Mouse (Mus musculus): ENCODE measurements around the gene Prdm13. TPM values are rescaled to one million over a fixed set of nuclear protein-coding genes. Genes with fewer than 3 reads are reported as not detected.

Gene Prdm13
- polyA plus RNA-seq, 1 experiment from 2014 or later: 0.08 TPM

DNA sequence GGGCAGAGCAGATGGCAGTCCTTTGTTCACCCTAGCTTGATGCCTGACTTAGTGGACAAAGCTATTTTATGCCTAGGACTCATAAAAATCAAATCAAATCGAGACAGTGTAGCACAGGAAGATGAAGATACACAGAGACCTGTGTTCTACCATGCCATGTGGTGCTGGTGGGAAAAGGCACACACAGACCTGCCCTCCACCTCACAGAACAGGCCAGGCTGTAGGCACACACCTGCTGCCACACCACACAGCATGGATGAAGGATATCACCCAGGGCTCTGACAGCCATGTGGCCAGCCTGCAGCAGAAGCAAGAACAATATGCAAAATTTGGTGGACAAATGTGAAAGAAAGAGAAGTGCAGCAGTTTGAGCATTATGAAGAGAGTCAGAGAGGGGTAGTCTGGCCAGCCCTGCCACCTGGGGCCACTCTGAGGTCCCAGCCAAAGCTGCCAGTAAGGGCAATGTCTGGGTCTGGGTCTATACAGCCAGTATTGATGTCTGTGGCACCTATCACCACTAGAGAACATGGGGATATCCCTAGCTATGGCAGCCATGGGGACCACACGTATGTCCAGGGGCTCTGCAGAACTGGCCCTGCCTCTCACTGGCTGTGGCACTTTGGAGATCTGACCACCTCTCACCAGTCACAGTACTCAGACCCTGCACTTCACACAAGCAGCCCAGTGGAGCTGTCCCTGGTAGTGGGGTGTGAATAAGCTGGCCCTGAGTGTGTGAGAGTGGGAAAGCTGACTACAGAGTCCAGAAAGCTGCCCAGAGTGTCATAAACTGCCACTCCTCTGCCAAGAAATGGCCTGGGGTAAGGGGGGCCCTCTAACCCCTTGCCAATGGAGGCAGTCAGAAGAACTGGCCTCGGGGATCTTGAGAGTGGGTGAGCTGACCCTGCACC is 57.1 kb downstream of the Prdm13 start:
- Histone ChIP-seq H3K36me3 (ENCODE audit: control insufficient read depth, insufficient read depth, low read length) (no peaks in the 10 kb centered on the region), H3K9ac (ENCODE audit: low read depth, low read length) (no peak overlapping the region), H3K27me3 (replicated peaks; ENCODE audit: control insufficient read depth, insufficient read depth, low read length) (no peaks in the 10 kb centered on the region), H3K27ac (ENCODE audit: low read depth, low read length) (no peak overlapping the region), H3K4me1 (replicated peaks; ENCODE audit: control insufficient read depth, insufficient read depth, low read length) (no peaks in the 10 kb centered on the region), H3K4me3 (ENCODE audit: low read depth, low read length) (no peak overlapping the region), H3K4me2 (no peak overlapping the region), H3K9me3 (ENCODE audit: control insufficient read depth, low read length) (no peaks in the 10 kb centered on the region)
- WGBS: 50% methylated on average over 3 of the region's 3 CpGs
- DNase-seq (ENCODE audit: low spot score) (no peak), ATAC-seq (replicated peaks; ENCODE audit: low FRiP score) (no peak)

Other genes starting within 250 kb of the Prdm13 start
- 38.8 and 41.6 TPM in 2 replicates for gene Ccnc, start 41.7 kb upstream of the Prdm13 start, polyA plus RNA-seq (2014; fragmentation: Nextera tagmentation; extraction: Ambion mirVana)
- 16.5 and 18.8 TPM in 2 replicates for gene Usp45, start 81.2 kb upstream of the Prdm13 start, polyA plus RNA-seq (2014; fragmentation: Nextera tagmentation; extraction: Ambion mirVana)
- gene Tstd3, start 81.2 kb upstream of the Prdm13 start, polyA plus RNA-seq (2014; fragmentation: Nextera tagmentation; extraction: Ambion mirVana): 27.1 and 30.1 TPM in 2 replicates
- 84.9 and 101 TPM in 2 replicates for gene Pnisr, start 161.6 kb upstream of the Prdm13 start, polyA plus RNA-seq (2014; fragmentation: Nextera tagmentation; extraction: Ambion mirVana)
- gene Coq3, start 193.7 kb upstream of the Prdm13 start, polyA plus RNA-seq (2014; fragmentation: Nextera tagmentation; extraction: Ambion mirVana): 18.9 and 20.6 TPM in 2 replicates
- gene Faxc, start 245.4 kb upstream of the Prdm13 start, polyA plus RNA-seq (2014; fragmentation: Nextera tagmentation; extraction: Ambion mirVana): 1.4 and 1.8 TPM in 2 replicates